Mouse (Mus musculus): ENCODE measurements around the gene Scrn1. TPM values are rescaled to one million over a fixed set of nuclear protein-coding genes. Genes with fewer than 3 reads are reported as not detected.

Scrn1 gene
- polyA plus RNA-seq, 3 experiments from 2014 or later, result 0.13 TPM; not detected in 2

GRCm38 (mm10) chr6:54565012-54565411 lies 1.3 kb downstream of the Scrn1 start:
- ATAC-seq, result no peak

- no peak for ATAC-seq
Observed at GRCm38 (mm10) chr6:54564506-54564991, 1.7 kb downstream of the Scrn1 start.

GRCm38 (mm10) chr6:54563561-54563960 lies 2.7 kb downstream of the Scrn1 start:
- ATAC-seq, result no peak

GRCm38 (mm10) chr6:54562018-54562809 lies 4.1 kb downstream of the Scrn1 start:
- no peak for ATAC-seq

- no peak for ATAC-seq
Observed at GRCm38 (mm10) chr6:54558466-54558865, 7.8 kb downstream of the Scrn1 start.

GRCm38 (mm10) chr6:54557671-54558070 lies 8.6 kb downstream of the Scrn1 start:
- ATAC-seq, result no peak

- no peak for ATAC-seq
Observed at GRCm38 (mm10) chr6:54555816-54556215, 10.5 kb downstream of the Scrn1 start.

GRCm38 (mm10) chr6:54554341-54555110 lies 11.8 kb downstream of the Scrn1 start:
- ATAC-seq, result no peak

- ATAC-seq, result no peak
Observed at GRCm38 (mm10) chr6:54553632-54554031, 12.7 kb downstream of the Scrn1 start.

GRCm38 (mm10) chr6:54552721-54553413 lies 13.4 kb downstream of the Scrn1 start:
- no peak for ATAC-seq

- no peak for ATAC-seq
Observed at GRCm38 (mm10) chr6:54550801-54551323, 15.4 kb downstream of the Scrn1 start.

GRCm38 (mm10) chr6:54549311-54549710 lies 17.0 kb downstream of the Scrn1 start:
- ATAC-seq, result no peak

GRCm38 (mm10) chr6:54548314-54549019 lies 17.8 kb downstream of the Scrn1 start:
- no peak for ATAC-seq

- ATAC-seq, result no peak
Observed at GRCm38 (mm10) chr6:54543646-54544045, 22.6 kb downstream of the Scrn1 start.

GRCm38 (mm10) chr6:54542836-54543235 lies 23.5 kb downstream of the Scrn1 start:
- ATAC-seq, result no peak

GRCm38 (mm10) chr6:54540252-54540887 lies 25.9 kb downstream of the Scrn1 start:
- ATAC-seq, result no peak

GRCm38 (mm10) chr6:54539396-54539795 lies 26.9 kb downstream of the Scrn1 start:
- ATAC-seq, result no peak

GRCm38 (mm10) chr6:54538773-54539173 lies 27.5 kb downstream of the Scrn1 start:
- ATAC-seq, result no peak

GRCm38 (mm10) chr6:54537053-54537452 lies 29.2 kb downstream of the Scrn1 start:
- no peak for ATAC-seq

- no peak for ATAC-seq
Observed at GRCm38 (mm10) chr6:54535485-54535884, 30.8 kb downstream of the Scrn1 start.

GRCm38 (mm10) chr6:54531048-54531481 lies 35.2 kb downstream of the Scrn1 start:
- no peak for ATAC-seq

GRCm38 (mm10) chr6:54530182-54530581 lies 36.1 kb downstream of the Scrn1 start:
- ATAC-seq, result no peak
